Mouse (Mus musculus) cerebral cortex, adult 2 months (tissue): ENCODE results near the gene Cct5.

Experiments
- WGBS: fragments of 180-500 bp; shearing (Covaris S2); methylation state at CpG from one replicate; pipeline ENCODE4 v1.1.7; 2018; 5-methylcytosine and 5-hydroxymethylcytosine counted together

Gene Cct5

GRCm38 (mm10) chr15:31563577-31564546, 37.7 kb downstream of the Cct5 start:
- WGBS, result 70% methylated on average over 19 of the region's 19 CpGs

GRCm38 (mm10) chr15:31562847-31563246, 38.8 kb downstream of the Cct5 start:
- WGBS, result 90% methylated on average over 8 of the region's 8 CpGs

GRCm38 (mm10) chr15:31561976-31562375, 39.6 kb downstream of the Cct5 start:
- 98% methylated on average over 4 of the region's 4 CpGs for WGBS

GRCm38 (mm10) chr15:31561390-31561789, 40.2 kb downstream of the Cct5 start:
- 82% methylated on average over 6 of the region's 6 CpGs for WGBS

GRCm38 (mm10) chr15:31554855-31555254, 46.7 kb downstream of the Cct5 start:
- WGBS, result 92% methylated on average over 2 of the region's 2 CpGs

- WGBS, result 82% methylated on average over 4 of the region's 4 CpGs
Measured at GRCm38 (mm10) chr15:31550381-31550780, 51.2 kb downstream of the Cct5 start.

GRCm38 (mm10) chr15:31547421-31547820, 54.2 kb downstream of the Cct5 start:
- WGBS, result 78% methylated on average over 5 of the region's 5 CpGs

- WGBS, result 66% methylated on average over 6 of the region's 6 CpGs
Measured at GRCm38 (mm10) chr15:31546291-31546690, 55.3 kb downstream of the Cct5 start.

- 86% methylated on average over 1 of the region's 1 CpGs for WGBS
Measured at GRCm38 (mm10) chr15:31545058-31545457, 56.5 kb downstream of the Cct5 start.

- 45% methylated on average over 3 of the region's 3 CpGs for WGBS
Measured at GRCm38 (mm10) chr15:31543246-31543645, 58.4 kb downstream of the Cct5 start.

- 31% methylated on average over 10 of the region's 10 CpGs for WGBS
Measured at GRCm38 (mm10) chr15:31542013-31542958, 59.3 kb downstream of the Cct5 start.
